Comparison of ENCODE assay signal across 7 mouse cellular contexts in genomic region chr2:20961825-20962224, GRCm38 (mm10). TPM values are rescaled to one million over a fixed set of nuclear protein-coding genes. Genes with fewer than 3 reads are reported as not detected.
DNase-seq lines count a peak whose midpoint lies in the region; ATAC-seq and TF ChIP-seq lines count a peak whose summit lies in the region.

No protein-coding gene starts in this region.

- peak overlapping the region; percentile 28 for H3K4me2 ChIP-seq in liver, embryonic 14.5 days (ENCODE audit: low read depth)
- peak overlapping the region; percentile 14; the same call in 1 of the 2 replicates for H3K4me2 ChIP-seq in stomach, postnatal 0 days (replicated peaks; ENCODE audit: low read depth)

- no peak for TF ChIP-seq POLR2A in thymus, adult 2 months (IDR thresholded peaks at IDR 0.05; ENCODE audit: control insufficient read depth, extremely low read depth, insufficient read depth, low read length, poor library complexity)

- no peak for TF ChIP-seq CTCF in thymus, adult 2 months (IDR thresholded peaks at IDR 0.05; ENCODE audit: borderline replicate concordance, control insufficient read depth, extremely low read depth, insufficient read depth, low read length, poor library complexity)
- 0 out of 2 replicates have a peak, but pooled peaks have one; percentile 6 for TF ChIP-seq CTCF in liver, embryonic 14.5 days (IDR thresholded peaks at IDR 0.05; ENCODE audit: low read depth)
- no peak for TF ChIP-seq CTCF in stomach, postnatal 0 days (IDR thresholded peaks at IDR 0.05; ENCODE audit: low read depth)

- no peaks in the 10 kb centered on the region for H3K36me3 ChIP-seq in thymus, adult 2 months (ENCODE audit: control insufficient read depth, insufficient read depth, low read length)
- peaks cover 5% of the 10 kb centered on the region; the same call in 1 of the 2 replicates for H3K36me3 ChIP-seq in liver, embryonic 14.5 days (replicated peaks; ENCODE audit: control insufficient read depth, insufficient read depth, low read depth)
- H3K36me3 ChIP-seq in stomach, postnatal 0 days (ENCODE audit: control insufficient read depth, insufficient read depth, low read length), result no peaks in the 10 kb centered on the region

- ATAC-seq in liver, embryonic 14.5 days (ENCODE audit: insufficient read depth), result no peak
- ATAC-seq in stomach, postnatal 0 days (ENCODE audit: low FRiP score, low TSS enrichment), result peak; percentile 94

- no peaks in the 10 kb centered on the region for H3K9me3 ChIP-seq in liver, embryonic 14.5 days (ENCODE audit: control insufficient read depth, low read length)
- no peaks in the 10 kb centered on the region for H3K9me3 ChIP-seq in stomach, postnatal 0 days (ENCODE audit: control insufficient read depth, low read length)

- 24% methylated on average over 6 of the region's 6 CpGs for WGBS in thymus, adult 2 months
- 54% methylated on average over 6 of the region's 6 CpGs for whole genome bisulfite sequencing in liver, embryonic 14.5 days (ENCODE audit: insufficient replicate concordance)
- 55% methylated on average over 6 of the region's 6 CpGs for WGBS in stomach, postnatal 0 days

- H3K4me1 ChIP-seq in thymus, adult 2 months (replicated peaks; ENCODE audit: control insufficient read depth, insufficient read depth, low read length), result peaks cover 11% of the 10 kb centered on the region
- peaks cover 47 to 51% of the 10 kb centered on the region in 2 experiments for H3K4me1 ChIP-seq in liver, embryonic 14.5 days (replicated peaks; ENCODE audit: control insufficient read depth in 2 of 2, insufficient read depth in 2 of 2, low read length in 1 of 2)
- peaks cover 7% of the 10 kb centered on the region; the same call in 1 of the 2 replicates for H3K4me1 ChIP-seq in stomach, postnatal 0 days (replicated peaks; ENCODE audit: control insufficient read depth, insufficient read depth)

- H3K27me3 ChIP-seq in thymus, adult 2 months (ENCODE audit: control insufficient read depth, insufficient read depth, low read length), result no peaks in the 10 kb centered on the region
- H3K27me3 ChIP-seq in liver, embryonic 14.5 days (ENCODE audit: control insufficient read depth, insufficient read depth, low read length), result no peaks in the 10 kb centered on the region
- H3K27me3 ChIP-seq in stomach, postnatal 0 days (ENCODE audit: control insufficient read depth, insufficient read depth, low read length), result no peaks in the 10 kb centered on the region

- DNase-seq in thymus, adult 2 months, result no peak
- no peak for DNase-seq in thymus, postnatal 10 days (ENCODE audit: low spot score in 2 of 2)
- peak; percentile 75 for DNase-seq in cerebellum, postnatal 25 days
- DNase-seq in liver, embryonic 14.5 days (ENCODE audit: low read depth in 3 of 3, low spot score in 3 of 3), result no peak
- DNase-seq in stomach, postnatal 0 days (ENCODE audit: low spot score), result peak; percentile 58
- no peak for DNase-seq in right cerebral cortex, adult 2 months (ENCODE audit: low spot score in 2 of 2)
- no peak for DNase-seq in urinary bladder, postnatal 25 days (ENCODE audit: low spot score)

- H3K4me3 ChIP-seq in thymus, adult 2 months (ENCODE audit: control insufficient read depth, insufficient read depth, low read length), result 0 out of 2 replicates have a peak overlapping the region, but pooled peaks have one; percentile 9
- H3K4me3 ChIP-seq in liver, embryonic 14.5 days (ENCODE audit: insufficient read depth in 1 of 2, low read depth in 2 of 2, low read length in 2 of 2), result no peak overlapping the region
- H3K4me3 ChIP-seq in stomach, postnatal 0 days (ENCODE audit: low read depth, low read length), result no peak overlapping the region

- no peak overlapping the region for H3K27ac ChIP-seq in thymus, adult 2 months (ENCODE audit: control insufficient read depth, insufficient read depth, low read length)
- H3K27ac ChIP-seq in liver, embryonic 14.5 days, result no peak overlapping the region
- H3K27ac ChIP-seq in stomach, postnatal 0 days (replicated peaks), result peak overlapping the region; percentile 45; the same call in 1 of the 2 replicates

- H3K9ac ChIP-seq in liver, embryonic 14.5 days (replicated peaks), result no peak overlapping the region
- no peak overlapping the region for H3K9ac ChIP-seq in stomach, postnatal 0 days (ENCODE audit: low read length)

- no peak for TF ChIP-seq EP300 in liver, embryonic 14.5 days (IDR thresholded peaks at IDR 0.05; ENCODE audit: low read depth)
- TF ChIP-seq EP300 in stomach, postnatal 0 days (optimal IDR thresholded peaks at IDR 0.05), result no peak

RNA-seq across cellular contexts. Expression of gene Arhgap21, which starts 6.9 kb away (rescaled TPM):
- 4.8 and 5.3 TPM in 2 replicates for polyA plus RNA-seq in thymus, adult 2 months (2012; rRNA removed)
- polyA plus RNA-seq in liver, embryonic 14.5 days (2012; rRNA removed), result 6.7 and 10.9 TPM in 2 replicates
- polyA plus RNA-seq in liver, embryonic 14.5 days (2014; fragmentation: Nextera tagmentation; extraction: Ambion mirVana), result 8.4 and 9.0 TPM in 2 replicates
- polyA plus RNA-seq in stomach, postnatal 0 days (2015; fragmentation: Nextera tagmentation; extraction: Ambion mirVana), result 5.2 and 5.5 TPM in 2 replicates

Comparison
In these comparisons a context has a peak if more than half of its experiments do, and no peak if none do; other contexts are left out.
1. DNase-seq: peak in cerebellum, postnatal 25 days (2 of 2) and stomach, postnatal 0 days (single experiment); none in thymus, adult 2 months (single experiment), thymus, postnatal 10 days (0 of 2), liver, embryonic 14.5 days (0 of 3), right cerebral cortex, adult 2 months (0 of 2) and urinary bladder, postnatal 25 days (single experiment).